Mouse (Mus musculus) spleen, adult 2 months (tissue): Measurements from ENCODE around the gene Ptpn4. TPM values are rescaled to one million over a fixed set of nuclear protein-coding genes. Genes with fewer than 3 reads are reported as not detected.

ENCODE experiments used
- DNase-seq, 2 experiments: peaks; one replicate each; pipeline versions ENCODE4 v3.0.0 to v3.0.0-alpha.2; 2012 to 2021; ENCODE audit warnings: low spot score in 2 of 2, low read depth in 1 of 2
- H3K27ac ChIP-seq: fragments of 200-500 bp; 2 replicates; pipeline ENCODE4 v1.5.1; 2012; ENCODE audit warnings: low read length, inconsistent platforms; ENCODE audit not compliant: insufficient read depth
- H3K27me3 ChIP-seq: fragments of 200-500 bp; 2 replicates; pipeline ENCODE4 v1.6.1; 2012; ENCODE audit warnings: mild to moderate bottlenecking, moderate library complexity, low read length, inconsistent platforms; ENCODE audit not compliant: control insufficient read depth, insufficient read depth
- H3K36me3 ChIP-seq: fragments of 200-500 bp; 2 replicates; pipeline ENCODE4 v1.6.1; 2012; ENCODE audit warnings: mild to moderate bottlenecking, low read length, inconsistent platforms; ENCODE audit not compliant: control insufficient read depth, insufficient read depth
- H3K4me1 ChIP-seq: fragments of 200-500 bp; 2 replicates; pipeline ENCODE4 v1.6.1; 2011; ENCODE audit warnings: inconsistent platforms; ENCODE audit not compliant: control insufficient read depth, insufficient read depth, insufficient read length
- H3K4me3 ChIP-seq: fragments of 200-500 bp; 2 replicates; pipeline ENCODE4 v1.5.1; 2011; ENCODE audit warnings: mild to moderate bottlenecking, inconsistent platforms; ENCODE audit not compliant: insufficient read depth, insufficient read length; ENCODE audit errors: extremely low read depth
- CTCF ChIP-seq: fragments of 200-500 bp; IDR thresholded peaks from 2 replicates; pipeline ENCODE4 v1.5.1; 2011; ENCODE audit warnings: mild to moderate bottlenecking, inconsistent platforms; ENCODE audit not compliant: insufficient read depth, insufficient read length, insufficient replicate concordance; ENCODE audit errors: extremely low read depth
- POLR2A ChIP-seq: fragments of 200-500 bp; IDR thresholded peaks from 2 replicates; pipeline ENCODE4 v1.6.1; 2011; ENCODE audit warnings: low read depth, low read length, inconsistent platforms
- WGBS: fragments of 180-500 bp; shearing (Covaris S2); methylation state at CpG from one replicate; pipeline ENCODE4 v1.1.7; 2018; 5-methylcytosine and 5-hydroxymethylcytosine counted together
- polyA plus RNA-seq: library from polyadenylated mRNA; depleted of rRNA; stranded (reverse); fragments of >200 nt; gene quantifications from 2 replicates; pipeline ENCODE4 v1.2.3, GENCODE M21; 2012

The Ptpn4 gene
- polyA plus RNA-seq, 1 experiment, result 1.7 TPM

GRCm38 (mm10) chr1:119642367-119642766 lies 195.0 kb downstream of the Ptpn4 start:
- no peak for DNase-seq
- no peak overlapping the region for H3K4me3 ChIP-seq
- H3K4me1 ChIP-seq, result no peaks in the 10 kb centered on the region
- TF ChIP-seq POLR2A (no peak), CTCF (no peak)
- no peaks in the 10 kb centered on the region for H3K36me3 ChIP-seq
- H3K27me3 ChIP-seq, result no peaks in the 10 kb centered on the region
- H3K27ac ChIP-seq, result no peak overlapping the region
- WGBS, result 40% methylated on average over 12 of the region's 12 CpGs

DNA sequence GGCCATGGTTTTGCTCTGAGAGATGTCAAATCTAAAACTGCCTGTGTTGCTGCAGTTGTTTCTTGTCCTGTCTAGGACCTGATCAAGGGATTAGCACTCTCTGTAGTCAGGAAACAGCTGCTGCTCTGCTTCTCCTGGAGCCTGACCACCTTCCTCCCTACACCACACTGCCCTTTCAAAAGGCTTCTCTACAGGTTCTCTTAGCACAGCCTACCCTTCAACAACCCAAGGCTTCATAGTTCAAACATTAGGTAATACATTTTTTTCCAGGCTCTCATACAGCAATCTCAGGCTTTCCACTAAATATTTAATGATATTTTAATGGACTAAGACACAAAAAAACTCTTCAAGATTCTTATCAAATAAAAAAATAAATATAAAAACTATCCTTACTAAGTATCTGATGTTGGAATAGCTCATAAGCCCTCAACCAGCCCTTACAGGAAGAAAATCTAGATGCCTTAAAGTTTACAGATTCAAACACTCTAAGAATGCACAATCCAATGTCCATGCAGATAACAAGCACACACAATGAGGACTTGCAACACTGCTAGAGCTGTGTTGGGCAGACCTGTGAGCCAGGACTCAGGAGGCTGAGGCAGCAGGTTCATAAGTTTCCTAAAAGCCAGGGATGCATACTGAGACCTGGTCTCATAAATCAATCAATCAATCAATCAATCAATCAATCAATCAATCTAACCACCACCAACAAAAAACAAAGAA lies 196.2 kb downstream of the Ptpn4 start:
- DNase-seq, result no peak

GRCm38 (mm10) chr1:119640006-119640405 lies 197.4 kb downstream of the Ptpn4 start:
- no peaks in the 10 kb centered on the region for H3K36me3 ChIP-seq
- H3K4me1 ChIP-seq, result no peaks in the 10 kb centered on the region
- DNase-seq, result no peak
- WGBS, result 65% methylated on average over 2 of the region's 2 CpGs
- no peak overlapping the region for H3K4me3 ChIP-seq
- H3K27me3 ChIP-seq, result no peaks in the 10 kb centered on the region
- TF ChIP-seq CTCF (no peak), POLR2A (no peak)
- H3K27ac ChIP-seq, result no peak overlapping the region

More for the DNA sequence above, 196.2 kb downstream of the Ptpn4 start:
- TF ChIP-seq POLR2A (no peak), CTCF (no peak)
- Histone ChIP-seq H3K36me3 (no peaks in the 10 kb centered on the region), H3K4me3 (no peak overlapping the region), H3K4me1 (no peaks in the 10 kb centered on the region), H3K27ac (no peak overlapping the region), H3K27me3 (no peaks in the 10 kb centered on the region)

DNA sequence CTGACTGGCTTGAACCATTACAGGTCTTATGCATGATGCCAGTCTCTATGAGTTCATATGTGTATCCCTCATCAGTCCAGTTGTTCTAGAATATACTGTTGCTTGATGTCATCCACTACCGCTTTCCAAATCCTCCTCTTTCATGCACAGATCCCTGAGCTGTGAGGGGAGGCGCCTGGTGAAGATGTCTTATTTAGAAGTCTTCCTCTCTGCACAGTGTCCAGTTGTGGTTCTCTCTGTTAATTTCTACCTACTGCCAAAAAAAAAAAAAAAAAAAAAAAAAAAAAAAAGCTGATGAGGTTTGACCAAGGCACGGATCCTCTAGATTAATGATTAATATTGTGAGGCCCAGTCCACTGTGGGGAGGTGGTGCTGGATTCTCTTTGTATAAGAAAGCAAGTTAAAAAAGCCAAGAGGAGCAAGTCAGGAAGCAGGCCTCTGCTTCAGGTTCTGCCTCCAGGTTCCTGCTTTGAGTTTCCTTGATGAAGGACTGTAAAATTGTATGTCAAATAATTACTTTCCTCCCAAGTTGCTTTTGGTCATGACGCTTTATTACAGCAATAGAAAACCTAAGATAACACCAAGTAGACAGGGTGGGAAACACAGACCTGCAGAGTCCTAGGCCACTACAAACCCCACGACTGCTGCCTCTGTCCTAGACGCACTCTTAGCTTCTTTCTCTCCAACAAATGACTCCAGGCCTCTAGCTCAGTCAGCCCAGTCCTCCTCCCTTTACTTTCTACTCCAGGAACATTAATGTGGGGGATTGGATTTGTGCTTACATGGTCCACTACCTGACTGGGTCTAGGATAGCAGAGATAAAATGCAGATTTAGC lies 200.0 kb downstream of the Ptpn4 start:
- H3K36me3 ChIP-seq, result no peaks in the 10 kb centered on the region
- no peak overlapping the region for H3K27ac ChIP-seq
- DNase-seq, result no peak

GRCm38 (mm10) chr1:119634746-119635145 lies 202.7 kb downstream of the Ptpn4 start:
- Histone ChIP-seq H3K27ac (no peak overlapping the region), H3K27me3 (no peaks in the 10 kb centered on the region), H3K36me3 (no peaks in the 10 kb centered on the region), H3K4me3 (no peak overlapping the region), H3K4me1 (no peaks in the 10 kb centered on the region)
- 87% methylated on average over 3 of the region's 3 CpGs for WGBS
- TF ChIP-seq CTCF (no peak), POLR2A (no peak)
- no peak for DNase-seq

More for the DNA sequence above, 200.0 kb downstream of the Ptpn4 start:
- H3K27me3 ChIP-seq, result no peaks in the 10 kb centered on the region
- no peaks in the 10 kb centered on the region for H3K4me1 ChIP-seq
- no peak overlapping the region for H3K4me3 ChIP-seq
- WGBS, result 94% methylated on average over 6 of the region's 6 CpGs
- no peak for TF ChIP-seq CTCF
- TF ChIP-seq POLR2A, result no peak

DNA sequence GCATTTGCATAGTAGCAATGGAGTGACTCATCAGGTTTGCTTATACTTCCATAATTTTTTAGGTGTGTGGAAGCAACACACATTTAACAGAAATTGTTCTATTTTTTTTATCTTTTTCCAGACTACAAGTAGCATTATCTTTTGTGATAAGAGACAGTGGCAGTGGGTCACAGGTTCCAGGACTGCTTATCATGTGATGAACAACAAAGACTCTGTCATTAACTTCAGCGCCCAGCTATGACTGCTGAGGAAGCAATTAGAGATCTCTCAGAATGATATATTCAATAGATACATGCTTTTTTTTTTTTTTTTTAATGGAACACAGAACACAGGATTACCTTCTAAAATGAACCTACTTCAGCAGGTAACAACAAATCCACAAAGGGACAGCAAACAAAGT lies 207.0 kb downstream of the Ptpn4 start:
- no peak for TF ChIP-seq CTCF
- no peak for TF ChIP-seq POLR2A
- 88% methylated on average over 1 of the region's 1 CpGs for WGBS
- Histone ChIP-seq H3K27me3 (no peaks in the 10 kb centered on the region), H3K27ac (no peak overlapping the region), H3K4me1 (no peaks in the 10 kb centered on the region), H3K36me3 (no peaks in the 10 kb centered on the region), H3K4me3 (no peak overlapping the region)
- no peak for DNase-seq
